Mouse (Mus musculus) embryonic stem cell, embryonic (primary cell): Measurements from ENCODE around the gene Mast1.

Source experiments
- CTCF ChIA-PET, 4 experiments: fragments of 300-600 bp in 2 of 4; fragments of 350-600 bp in 2 of 4; sonication (Branson Sonifier 250); formaldehyde crosslinking; loops; one replicate each; lab custom pipeline; 2022; ENCODE audit warnings: inconsistent platforms in 2 of 4; lab: Charles Lee
- POLR2A ChIA-PET, 4 experiments: fragments of 300-600 bp in 2 of 4; fragments of 350-600 bp in 2 of 4; sonication (Branson Sonifier 250); formaldehyde crosslinking; loops; one replicate each; lab custom pipeline; 2022; ENCODE audit warnings: antibody characterized with exemption in 4 of 4, inconsistent platforms in 1 of 4; lab: Charles Lee

Mast1 gene

DNA sequence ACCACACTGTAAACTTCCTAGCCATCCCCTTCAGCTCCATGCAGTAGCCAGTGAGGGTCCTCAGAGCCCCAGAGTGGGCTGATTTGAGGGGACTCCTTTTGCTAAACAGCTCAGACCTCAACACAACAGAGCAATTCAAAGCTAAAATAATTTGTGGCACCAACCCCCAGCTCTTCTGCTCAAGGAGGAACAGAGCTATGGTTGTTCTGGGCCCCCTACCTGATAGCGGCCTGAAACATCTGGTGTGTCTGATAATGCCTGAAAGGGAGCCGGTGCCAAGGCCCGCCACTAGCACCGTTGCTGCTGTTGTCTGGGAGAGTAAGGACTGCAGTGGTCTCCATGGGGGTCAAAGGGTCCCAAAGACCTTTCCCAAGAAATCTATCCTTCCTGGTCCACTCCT is 36.1 kb downstream of the Mast1 start:
- CTCF ChIA-PET = interaction anchor here in 1 of 4 experiments (0.6 to 1.0 kb wide), 3 partner anchors 12 to 253 kb away, joined by 3 to 4 read pairs (median 3); no protein-coding TSS in a partner anchor
- POLR2A ChIA-PET = interaction anchor here in 3 of 4 experiments (0.6 to 5.3 kb wide), 14 partner anchors 9 to 171 kb away, joined by 3 to 72 read pairs (median 3); partner anchors contain the start of genes Calr (in 1 of the 3), Dhps (in 1 of the 3) and Farsa (in 1 of the 3)

GRCm38 (mm10) chr8:84895963-84896362 is 41.2 kb downstream of the Mast1 start:
- POLR2A ChIA-PET = interaction anchor here in 3 of 4 experiments (0.6 to 6.5 kb wide), 15 partner anchors 8 to 557 kb away, joined by 3 to 115 read pairs (median 3); partner anchors contain the start of genes Calr (in 2 of the 3), Dnase2a (in 2 of the 3), Klf1 (in 1 of the 3) and Syce2 (in 1 of the 3)
- CTCF ChIA-PET = interaction anchor here in 1 of 4 experiments (0.7 kb wide), 1 partner anchor 14 kb away, joined by 3 read pairs; no protein-coding TSS in a partner anchor

DNA sequence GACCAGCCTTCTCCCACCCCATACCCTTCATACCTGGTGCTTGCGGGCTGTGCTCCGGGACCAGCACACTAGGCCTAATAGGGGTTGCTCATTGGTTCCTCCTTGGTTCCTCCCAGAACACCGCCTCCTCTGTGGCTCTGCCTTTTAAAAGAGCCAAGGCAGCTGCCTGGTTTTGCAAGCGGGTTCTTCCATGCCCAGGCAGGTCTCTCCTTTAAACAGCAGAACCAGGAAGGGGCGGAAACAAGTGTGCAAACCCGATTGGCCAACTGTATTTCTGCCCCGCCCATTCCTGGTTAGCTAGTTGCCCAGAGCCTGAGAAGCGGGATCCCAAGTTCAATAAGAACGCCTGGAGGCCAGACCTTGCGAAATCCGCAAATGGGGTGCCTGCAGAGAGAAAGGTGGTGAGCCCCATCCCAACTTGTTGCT is 43.4 kb downstream of the Mast1 start, which contains the start of gene Gcdh:
TSS of gene Gcdh (minus strand) at position 213 of the 426 bp plus-strand sequence.
- ChIA-PET POLR2A (interaction anchor here (0.5 to 6.5 kb wide), 85 partner anchors 9 to 789 kb away, joined by 3 to 121 read pairs (median 5); partner anchors contain the start of genes Calr (in 3 of the 4), Dnase2a (in 3 of the 4), Syce2 (in 3 of the 4) and Farsa (in 2 of the 4)), CTCF (interaction anchor here (0.5 to 3.3 kb wide), 28 partner anchors 9 to 503 kb away, joined by 3 to 54 read pairs (median 4); partner anchors contain the start of genes Dnase2a (in 1 of the 4), Klf1 (in 1 of the 4), Lyl1 (in 1 of the 4) and Nacc1 (in 1 of the 4))

DNA sequence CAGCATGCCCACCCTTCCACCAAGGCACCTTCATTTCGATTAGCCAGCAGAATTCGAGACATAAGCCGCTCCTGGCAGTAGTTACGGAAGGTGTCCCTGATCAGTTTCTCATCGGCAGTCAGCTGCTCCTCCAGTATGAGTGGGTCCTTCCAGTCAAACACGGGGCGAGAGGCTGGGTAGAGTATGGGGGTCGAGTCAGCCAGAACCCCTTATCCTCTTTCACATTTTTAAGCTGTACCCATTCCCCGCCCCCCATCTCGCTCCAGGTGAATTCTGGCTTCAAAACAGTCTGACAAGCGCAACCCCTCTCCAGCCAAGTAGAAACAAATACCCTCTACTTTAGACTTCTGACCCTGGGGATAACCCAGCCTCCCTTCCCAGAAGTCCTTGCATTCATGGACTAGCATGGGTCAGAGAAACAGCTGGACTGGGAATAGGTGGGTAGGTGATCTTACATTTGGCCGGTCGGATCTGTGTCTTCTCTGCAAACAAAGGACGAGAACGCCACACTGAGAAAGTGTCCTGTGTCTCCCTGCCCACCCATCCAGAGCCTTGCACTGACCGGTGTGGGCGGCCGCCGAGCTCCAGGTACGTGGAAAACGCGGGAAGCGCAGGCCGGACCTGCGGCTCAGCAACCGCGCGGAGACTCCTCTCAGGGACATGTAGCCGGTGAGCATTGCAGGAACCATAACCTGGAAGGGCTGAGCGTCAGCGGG is 44.0 kb downstream of the Mast1 start:
- CTCF ChIA-PET = interaction anchor here (0.5 to 3.3 kb wide), 24 partner anchors 10 to 504 kb away, joined by 3 to 54 read pairs (median 4); partner anchors contain the start of genes Dnase2a (in 1 of the 4), Klf1 (in 1 of the 4), Lyl1 (in 1 of the 4) and Nacc1 (in 1 of the 4)
- POLR2A ChIA-PET = interaction anchor here (0.5 to 6.5 kb wide), 81 partner anchors 10 to 788 kb away, joined by 3 to 121 read pairs (median 5); partner anchors contain the start of genes Calr (in 3 of the 4), Dnase2a (in 3 of the 4), Syce2 (in 3 of the 4) and Farsa (in 2 of the 4)

GRCm38 (mm10) chr8:84889141-84889540 is 48.0 kb downstream of the Mast1 start:
- ChIA-PET CTCF (interaction anchor here in 3 of 4 experiments (0.5 to 1.8 kb wide), 4 partner anchors 26 to 152 kb away, joined by 3 to 5 read pairs (median 4); no protein-coding TSS in a partner anchor), POLR2A (interaction anchor here in 2 of 4 experiments (0.8 to 6.5 kb wide), 8 partner anchors 9 to 55 kb away, joined by 3 to 115 read pairs (median 4); partner anchors contain the start of genes Klf1 (in 2 of the 2) and Syce2 (in 1 of the 2))

DNA sequence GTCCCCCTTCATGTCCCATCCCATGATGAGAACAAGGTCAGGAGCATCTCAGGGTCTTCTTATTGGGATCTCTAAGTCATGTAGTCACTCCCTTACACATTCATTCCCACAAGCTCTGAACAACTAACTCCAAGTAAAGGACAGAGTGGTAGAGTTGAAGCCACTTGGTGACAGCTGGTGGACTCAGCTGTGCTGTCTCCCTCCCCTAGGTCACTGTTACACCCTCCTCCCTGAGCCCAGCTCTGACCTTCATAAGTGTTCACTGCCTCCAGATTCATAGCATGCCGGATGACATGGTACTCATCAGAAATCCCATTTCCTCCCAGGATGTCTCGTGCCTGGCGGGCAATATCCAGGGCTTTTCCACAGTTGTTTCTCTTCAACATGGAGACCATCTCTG is 48.9 kb downstream of the Mast1 start:
- ChIA-PET CTCF (interaction anchor here in 2 of 4 experiments (0.6 to 1.8 kb wide), 2 partner anchors 40 to 78 kb away, joined by 5 read pairs; no protein-coding TSS in a partner anchor), POLR2A (interaction anchor here in 2 of 4 experiments (1.0 to 4.1 kb wide), 4 partner anchors 9 to 16 kb away, joined by 3 to 19 read pairs (median 4); partner anchors contain the start of genes Klf1 (in 1 of the 2) and Syce2 (in 1 of the 2))

DNA sequence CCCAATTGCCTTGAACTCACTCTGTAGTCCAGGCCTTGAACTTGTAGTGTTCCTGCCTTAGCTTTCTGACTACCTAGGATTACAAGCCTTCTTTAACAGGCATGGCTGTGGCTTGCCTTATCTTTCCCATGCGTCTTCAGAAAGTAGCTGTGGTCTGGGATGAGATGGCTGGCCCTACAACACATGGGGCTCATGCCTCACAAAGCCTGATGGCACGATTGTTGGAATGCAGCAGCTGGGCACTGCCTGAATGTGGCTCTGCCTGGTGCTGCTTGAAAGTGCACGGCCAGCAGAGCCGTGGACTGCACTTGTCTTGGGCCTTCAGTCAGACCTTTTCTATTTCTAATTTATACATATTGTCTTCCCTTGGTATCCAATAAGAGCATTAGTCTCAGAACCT is 52.4 kb downstream of the Mast1 start:
- ChIA-PET POLR2A (interaction anchor here in 2 of 4 experiments (0.9 to 5.6 kb wide), 8 partner anchors 8 to 38 kb away, joined by 3 to 46 read pairs (median 20); partner anchors contain the start of genes Gcdh (in 2 of the 2), Calr (in 1 of the 2), Farsa (in 1 of the 2) and Syce2 (in 1 of the 2)), CTCF (interaction anchor here in 1 of 4 experiments (1.4 kb wide), 1 partner anchor 18 kb away, joined by 3 read pairs; no protein-coding TSS in a partner anchor)

GRCm38 (mm10) chr8:84878915-84879314 is 58.2 kb downstream of the Mast1 start:
- CTCF ChIA-PET = interaction anchor here in 1 of 4 experiments (1.5 kb wide), 1 partner anchor 24 kb away, joined by 6 read pairs; no protein-coding TSS in a partner anchor
- POLR2A ChIA-PET = interaction anchor here (0.6 to 3.2 kb wide), 11 partner anchors 9 to 1281 kb away, joined by 3 to 12 read pairs (median 4); partner anchors contain the start of genes Farsa (in 1 of the 4), Gcdh (in 1 of the 4) and Klf1 (in 1 of the 4)

- ChIA-PET CTCF (interaction anchor here in 2 of 4 experiments (0.7 to 1.5 kb wide), 4 partner anchors 26 to 168 kb away, joined by 3 to 6 read pairs (median 3); no protein-coding TSS in a partner anchor), POLR2A (interaction anchor here (0.7 to 3.2 kb wide), 24 partner anchors 12 to 194 kb away, joined by 3 to 12 read pairs (median 4); partner anchors contain the start of genes Calr (in 3 of the 4), Dhps (in 1 of the 4), Dnase2a (in 1 of the 4) and Farsa (in 1 of the 4))
Observed at GRCm38 (mm10) chr8:84877297-84878035, 59.7 kb downstream of the Mast1 start.

DNA sequence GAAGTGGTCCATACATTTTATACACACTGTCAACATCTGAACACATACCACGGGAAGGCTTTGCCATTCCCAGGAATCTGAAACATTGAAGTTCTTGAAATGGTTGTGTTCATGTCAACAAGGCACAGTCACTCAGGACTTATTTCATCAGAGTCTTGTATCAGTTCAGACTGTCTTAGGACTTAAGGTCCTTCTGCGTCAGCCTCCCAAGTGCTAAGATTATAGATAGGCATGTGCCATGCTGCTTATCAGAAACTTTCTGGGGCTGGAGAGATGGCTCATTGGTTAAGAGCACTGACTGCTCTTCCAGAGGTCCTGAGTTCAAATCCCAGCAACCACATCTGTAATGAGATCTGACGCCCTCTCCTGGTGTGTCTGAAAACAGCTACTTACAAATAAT is 62.8 kb downstream of the Mast1 start:
- POLR2A ChIA-PET = interaction anchor here in 2 of 4 experiments (1.0 to 23.0 kb wide), 8 partner anchors 9 to 41 kb away, joined by 3 to 705 read pairs (median 5); partner anchors contain the start of genes Calr (in 2 of the 2), Gadd45gip1 (in 2 of the 2), Rad23a (in 2 of the 2) and Gcdh (in 1 of the 2)
- CTCF ChIA-PET = no interaction called here

DNA sequence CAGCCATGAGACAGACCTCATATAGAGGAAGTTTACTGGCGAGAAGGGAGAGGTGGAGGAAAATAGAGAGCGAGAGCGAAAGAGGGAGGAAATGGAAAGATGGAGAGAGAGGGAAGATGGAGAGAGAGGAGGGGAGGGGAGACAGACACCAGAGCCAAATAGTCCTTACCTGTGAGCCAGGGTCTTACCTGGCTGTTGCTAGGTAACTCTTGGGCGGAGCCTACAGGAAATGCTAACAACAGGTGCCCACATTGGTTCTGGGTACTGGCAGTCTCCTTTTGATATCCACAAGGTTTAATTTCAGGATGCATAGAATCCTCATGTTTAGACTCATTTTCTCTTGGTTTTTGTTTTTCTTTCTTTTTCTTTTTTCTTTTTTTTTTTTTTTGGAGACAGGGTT is 64.1 kb downstream of the Mast1 start:
- ChIA-PET CTCF (interaction anchor here in 3 of 4 experiments (1.3 to 2.7 kb wide), 6 partner anchors 10 to 57 kb away, joined by 5 to 18 read pairs (median 7); partner anchors contain the start of genes Gcdh (in 1 of the 3) and Klf1 (in 1 of the 3)), POLR2A (interaction anchor here (0.7 to 23.0 kb wide), 25 partner anchors 9 to 198 kb away, joined by 3 to 705 read pairs (median 11); partner anchors contain the start of genes Calr (in 3 of the 4), Farsa (in 2 of the 4), Gadd45gip1 (in 2 of the 4) and Gcdh (in 2 of the 4))

- POLR2A ChIA-PET = interaction anchor here (0.7 to 23.0 kb wide), 47 partner anchors 8 to 426 kb away, joined by 3 to 705 read pairs (median 5); partner anchors contain the start of genes Calr (in 4 of the 4), Farsa (in 4 of the 4), Gcdh (in 3 of the 4) and Rad23a (in 3 of the 4)
- CTCF ChIA-PET = interaction anchor here in 3 of 4 experiments (0.9 to 2.7 kb wide), 13 partner anchors 9 to 169 kb away, joined by 3 to 18 read pairs (median 5); partner anchors contain the start of genes Farsa (in 1 of the 3), Gcdh (in 1 of the 3), Klf1 (in 1 of the 3) and Rad23a (in 1 of the 3)
Observed at GRCm38 (mm10) chr8:84872309-84872965, 64.7 kb downstream of the Mast1 start.

GRCm38 (mm10) chr8:84871376-84872308 is 65.5 kb downstream of the Mast1 start, which contains the start of gene Syce2:
Syce2 (plus strand) TSS chr8:84872111.
- CTCF ChIA-PET = interaction anchor here in 3 of 4 experiments (0.6 to 2.7 kb wide), 18 partner anchors 8 to 508 kb away, joined by 3 to 18 read pairs (median 4); partner anchors contain the start of genes Farsa (in 1 of the 3), Gcdh (in 1 of the 3), Klf1 (in 1 of the 3) and Rad23a (in 1 of the 3)

More at GRCm38 (mm10) chr8:84871376-84872308, 65.5 kb downstream of the Mast1 start, which contains the start of gene Syce2:
- POLR2A ChIA-PET = interaction anchor here (0.7 to 23.0 kb wide), 58 partner anchors 7 to 1785 kb away, joined by 3 to 705 read pairs (median 5); partner anchors contain the start of genes Calr (in 4 of the 4), Farsa (in 4 of the 4), Gcdh (in 3 of the 4) and Rad23a (in 3 of the 4)
